Mouse (Mus musculus) adrenal gland, postnatal 14 days (tissue): ENCODE results near the gene Gm49339. TPM values are rescaled to one million over a fixed set of nuclear protein-coding genes. Genes with fewer than 3 reads are reported as not detected.
"Not testable (repeated sequence)": the region's sequence is repeated elsewhere in the genome, so short reads cannot be mapped to it uniquely, and the experiment has no call there.

Experiments used
- DNase-seq: peaks from one replicate; pipeline ENCODE4 v3.0.0; 2021; ENCODE audit warnings: mixed read lengths
- long read RNA-seq, 2 experiments: library from polyadenylated mRNA; stranded (forward); transcript quantifications; one replicate each; pipeline ENCODE4 v2.0.0; 2021
- total RNA-seq: library from RNA; stranded (reverse); gene quantifications from 2 replicates; pipeline ENCODE4 v1.2.3, GENCODE M21; 2021

Gm49339 gene
- total RNA-seq, result 0.45 and 1.3 TPM in 2 replicates
- long read RNA-seq, experiment 1, result 0 reads
- long read RNA-seq, experiment 2, result 0 reads

DNA sequence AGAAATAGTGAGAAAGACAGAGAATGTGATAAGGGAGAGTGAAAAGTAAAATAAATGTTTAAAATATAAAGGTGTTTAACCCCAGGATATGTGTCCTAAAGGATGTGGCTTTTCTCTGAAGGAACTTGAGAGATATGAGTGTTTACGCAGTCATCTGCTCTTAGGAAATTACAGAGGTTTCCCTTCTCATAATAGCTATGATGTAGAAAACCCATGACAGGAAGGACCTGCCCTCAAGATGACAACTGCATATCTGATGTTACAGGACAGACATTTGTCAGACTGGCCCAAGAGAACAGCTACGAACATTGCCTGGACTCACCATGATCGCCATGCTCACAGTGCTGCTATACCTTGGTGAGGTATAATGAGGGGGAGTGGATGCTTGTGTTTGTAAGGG lies at the start of gene Gm49339, which contains the start of gene Lilr4b:
Gm49339 (plus strand) TSS at position 216 of the 400 bp plus-strand sequence.
Lilr4b (plus strand) TSS at position 236 of the 400 bp plus-strand sequence.
- DNase-seq, result not testable (repeated sequence)

GRCm38 (mm10) chr10:51432940-51433339 lies 47.5 kb upstream of the Gm49339 start:
- no peak for DNase-seq

DNA sequence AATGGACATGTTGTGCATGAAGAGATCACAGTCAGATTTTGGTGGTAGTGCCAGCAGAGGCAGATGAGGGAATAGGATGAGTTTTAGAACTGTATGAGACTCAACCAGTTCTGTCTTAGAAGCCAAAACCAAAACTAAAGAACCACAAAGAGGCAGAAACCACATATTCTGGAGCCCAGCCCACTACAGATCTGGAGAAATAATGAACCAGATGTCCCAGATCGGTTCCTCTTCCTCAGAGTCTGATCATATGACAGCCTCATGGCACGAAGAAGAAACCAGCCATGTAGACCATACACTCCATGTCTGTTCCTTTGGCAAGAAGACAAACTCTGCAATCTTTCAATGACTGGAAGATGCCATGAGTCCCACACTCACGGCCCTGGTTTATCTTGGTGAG lies 44.7 kb upstream of the Gm49339 start:
- no peak for DNase-seq

DNA sequence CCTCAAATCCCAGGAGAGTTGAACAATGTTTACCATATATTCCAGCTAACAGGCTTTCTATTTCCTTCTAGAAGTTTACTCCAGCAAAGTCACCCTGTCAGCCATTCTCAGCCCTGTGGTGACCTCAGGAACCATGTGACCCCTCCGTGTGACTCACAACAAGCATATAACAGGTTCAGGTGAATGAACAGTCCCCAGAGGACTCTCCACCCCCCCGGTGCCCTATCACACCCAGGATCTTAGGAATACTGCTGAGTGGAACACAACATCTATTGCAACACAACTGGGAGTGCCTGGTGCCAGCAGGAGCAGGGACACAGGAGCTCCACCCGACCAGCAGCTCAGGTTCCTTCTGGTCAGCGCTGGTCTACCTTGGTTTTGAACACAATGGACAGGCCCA lies 28.8 kb upstream of the Gm49339 start:
- no peak for DNase-seq

GRCm38 (mm10) chr10:51453616-51454298 lies 26.7 kb upstream of the Gm49339 start:
- no peak for DNase-seq

GRCm38 (mm10) chr10:51454365-51454764 lies 26.0 kb upstream of the Gm49339 start:
- no peak for DNase-seq

- no peak for DNase-seq
Observed at GRCm38 (mm10) chr10:51455762-51456161, 24.6 kb upstream of the Gm49339 start.

DNA sequence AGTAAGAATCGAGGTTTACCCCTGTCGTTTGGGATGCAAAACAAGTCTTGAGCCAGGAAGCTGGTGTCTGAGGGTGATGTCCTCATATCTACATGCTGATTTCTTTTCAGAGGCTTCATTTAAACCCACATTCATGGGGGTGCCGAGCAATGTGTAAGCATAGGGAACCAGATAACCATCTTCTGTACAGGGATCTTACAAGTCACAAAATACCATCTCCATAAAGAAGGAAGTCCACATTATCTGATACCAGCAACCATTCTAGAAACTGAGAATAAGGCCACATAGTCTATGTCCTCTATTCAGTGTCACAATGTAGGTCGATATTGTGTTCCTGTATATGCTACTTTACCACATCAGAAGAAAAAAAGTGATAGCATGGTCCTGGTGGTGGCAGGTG lies 24.0 kb upstream of the Gm49339 start:
- DNase-seq, result no peak

- not testable (repeated sequence) for DNase-seq
Observed at GRCm38 (mm10) chr10:51463800-51464199, 16.6 kb upstream of the Gm49339 start.

- not testable (repeated sequence) for DNase-seq
Observed at GRCm38 (mm10) chr10:51490691-51491090, 10.3 kb downstream of the Gm49339 start, which contains the start of gene Lilrb4a. Gene Lilrb4a, plus strand, starts transcription at chr10:51490956.

GRCm38 (mm10) chr10:51520021-51520420 lies 39.6 kb downstream of the Gm49339 start:
- no peak for DNase-seq

- no peak for DNase-seq
Observed at GRCm38 (mm10) chr10:51521453-51521852, 41.0 kb downstream of the Gm49339 start.

- DNase-seq, result no peak
Observed at GRCm38 (mm10) chr10:51526090-51526489, 45.7 kb downstream of the Gm49339 start.

DNA sequence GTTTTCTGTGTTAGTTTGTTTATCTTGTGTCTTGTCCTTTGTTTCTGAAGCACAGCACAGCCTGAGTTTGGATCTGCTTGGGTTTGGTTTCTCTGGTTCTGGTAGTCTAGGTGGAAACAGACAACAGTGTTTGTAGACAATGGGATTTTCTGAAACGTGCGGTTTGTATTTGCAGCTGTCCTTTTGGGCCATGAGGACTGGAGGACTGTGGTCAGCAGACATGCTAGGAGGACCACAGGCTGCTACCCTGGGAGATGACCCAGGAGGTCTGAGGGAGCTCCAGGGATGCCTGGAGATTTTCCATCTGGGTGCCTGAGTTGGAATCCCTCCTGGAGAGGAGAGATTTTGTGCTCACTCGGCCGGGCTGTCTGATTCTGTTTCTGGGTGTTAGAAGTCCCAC lies 46.2 kb downstream of the Gm49339 start:
- DNase-seq, result no peak

- no peak for DNase-seq
Observed at GRCm38 (mm10) chr10:51528840-51529434, 48.5 kb downstream of the Gm49339 start.

DNA sequence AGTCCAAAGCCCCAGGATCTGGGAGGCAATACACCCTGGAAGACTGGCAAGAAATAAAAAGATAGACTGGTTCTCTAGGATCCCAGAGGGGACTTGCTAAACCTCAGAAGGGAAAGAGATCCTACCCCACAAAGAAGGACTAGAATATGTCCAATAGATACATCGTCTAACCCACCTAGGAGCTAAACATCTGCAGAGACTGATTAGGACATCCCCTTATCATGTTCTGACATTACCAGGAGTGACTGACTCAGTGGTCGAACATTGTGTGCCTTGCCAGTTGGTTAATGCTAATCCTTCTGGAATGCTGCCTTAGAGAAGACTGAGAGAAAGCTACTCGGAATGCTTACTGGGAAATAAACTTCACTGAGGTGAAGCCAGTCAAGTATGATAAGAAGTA lies 49.1 kb downstream of the Gm49339 start:
- no peak for DNase-seq

DNA sequence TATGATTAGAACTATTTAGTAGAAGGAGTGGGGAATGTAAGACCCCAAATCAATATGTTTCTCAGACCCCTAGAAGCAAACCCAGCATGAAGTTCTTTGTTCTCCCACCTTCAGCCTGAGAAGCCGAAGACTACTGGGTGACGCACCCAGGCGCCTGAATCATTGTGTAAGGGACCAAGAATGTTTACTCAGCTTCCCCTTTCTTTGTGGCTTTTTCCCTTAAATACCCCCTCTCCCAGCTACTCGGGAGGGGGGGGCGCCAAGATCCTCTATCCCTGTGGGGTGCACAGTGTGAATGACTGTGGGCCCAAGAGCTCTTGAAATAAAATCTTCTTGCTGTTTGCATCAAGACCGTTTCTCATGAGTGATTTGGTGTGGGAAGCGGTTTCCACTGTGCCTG lies 50.4 kb downstream of the Gm49339 start:
- no peak for DNase-seq

Other genes with a start within 250 kb of the Gm49339 start
- 0.93 and 2.5 TPM in 2 replicates for gene Lilr4b, start within 50 bp of the Gm49339 start, total RNA-seq
- 1.6 and 2.3 TPM in 2 replicates for gene Lilrb4a, start 10.3 kb downstream of the Gm49339 start, total RNA-seq
- not detected in 2 replicates for gene Fam162b, start 109.9 kb downstream of the Gm49339 start, total RNA-seq
- gene Gprc6a, start 150.8 kb downstream of the Gm49339 start, total RNA-seq, result not detected in 2 replicates
- not detected in 2 replicates for gene Rfx6, start 197.1 kb downstream of the Gm49339 start, total RNA-seq